Mouse (Mus musculus) heart, postnatal 0 days (tissue): ENCODE measurements around the gene Nipa2.

Experiments used
- CTCF ChIP-seq: IDR thresholded peaks from 2 replicates; pipeline ENCODE4 v1.5.1; 2016; ENCODE audit warnings: antibody characterized with exemption, control low read depth, low read depth
- EP300 ChIP-seq: IDR thresholded peaks from 2 replicates; pipeline ENCODE4 v1.6.1; 2016; ENCODE audit warnings: antibody characterized with exemption, low read depth

GRCm38 (mm10) chr7:55957916-55958315 lies 4.4 kb downstream of the Nipa2 start:
- TF ChIP-seq CTCF = no peak
- TF ChIP-seq EP300 = no peak
